7 mouse cellular contexts compared by ENCODE assay signal in genomic region chr16:22545016-22545561, GRCm38 (mm10).
DNase-seq lines count a peak whose midpoint lies in the region; ATAC-seq and TF ChIP-seq lines count a peak whose summit lies in the region.

No protein-coding gene starts in this region.

- no peak for TF ChIP-seq CTCF in bone marrow, adult 2 months (IDR thresholded peaks at IDR 0.05; ENCODE audit: control insufficient read depth, insufficient read depth, low read length)
- no peak for TF ChIP-seq CTCF in midbrain, postnatal 0 days (IDR thresholded peaks at IDR 0.05)

- peak; percentile 81 for DNase-seq in left cerebral cortex, adult 11 months (ENCODE audit: low spot score)
- no peak for DNase-seq in left cerebral cortex, postnatal 4 days
- peak; percentile 80 to 87 for DNase-seq in frontal cortex, adult 2 months (ENCODE audit: extremely low spot score in 1 of 2, low spot score in 1 of 2)
- DNase-seq in midbrain, postnatal 0 days (ENCODE audit: low spot score) = peak; percentile 80

- H3K9ac ChIP-seq in intestine, embryonic 15.5 days = no peak overlapping the region
- H3K9ac ChIP-seq in midbrain, postnatal 0 days (replicated peaks; ENCODE audit: low read length, poor library complexity, severe bottlenecking) = no peak overlapping the region

- no peak overlapping the region for H3K4me3 ChIP-seq in bone marrow, adult 2 months (replicated peaks; ENCODE audit: control insufficient read depth, low read depth, low read length)
- no peak overlapping the region for H3K4me3 ChIP-seq in intestine, embryonic 15.5 days (replicated peaks)
- no peak overlapping the region for H3K4me3 ChIP-seq in midbrain, postnatal 0 days (ENCODE audit: low read depth, low read length)

- H3K9me3 ChIP-seq in intestine, embryonic 15.5 days = no peaks in the 10 kb centered on the region
- no peaks in the 10 kb centered on the region for H3K9me3 ChIP-seq in midbrain, postnatal 0 days (ENCODE audit: low read length)

- no peak overlapping the region for H3K4me2 ChIP-seq in intestine, embryonic 15.5 days (replicated peaks)
- H3K4me2 ChIP-seq in midbrain, postnatal 0 days (ENCODE audit: low read depth, low read length, poor library complexity, severe bottlenecking) = no peak overlapping the region

- 0 out of 2 replicates have a peak, but pooled peaks have one; percentile 24 for ATAC-seq in intestine, embryonic 15.5 days
- ATAC-seq in midbrain, postnatal 0 days (ENCODE audit: low FRiP score) = peak; percentile 38; the same call in 1 of the 2 replicates
- ATAC-seq in activated CD4-positive, CD25-positive, alpha-beta regulatory T cell, adult 4 months = no peak

- H3K27me3 ChIP-seq in intestine, embryonic 15.5 days (replicated peaks) = no peaks in the 10 kb centered on the region
- H3K27me3 ChIP-seq in midbrain, postnatal 0 days (ENCODE audit: insufficient read depth, low read length) = no peaks in the 10 kb centered on the region; the same call in 1 of the 2 replicates

- 9% methylated on average over 3 of the region's 3 CpGs for WGBS in bone marrow, adult 2 months
- 11% methylated on average over 3 of the region's 3 CpGs for WGBS in intestine, embryonic 15.5 days
- 22% methylated on average over 3 of the region's 3 CpGs for WGBS in midbrain, postnatal 0 days

- intact Hi-C loops in left cerebral cortex, postnatal 4 days (cut with DNase I) = loop anchor here (5.0 kb wide), 1 partner anchor 108 kb away; the partner anchor contains the start of gene Etv5

- H3K4me1 ChIP-seq in bone marrow, adult 2 months (ENCODE audit: control insufficient read depth, insufficient read depth, low read length) = peaks cover 4% of the 10 kb centered on the region
- H3K4me1 ChIP-seq in intestine, embryonic 15.5 days (replicated peaks) = peaks cover 14% of the 10 kb centered on the region
- peaks cover 7% of the 10 kb centered on the region; the same call in 1 of the 2 replicates for H3K4me1 ChIP-seq in midbrain, postnatal 0 days (ENCODE audit: insufficient read depth, low read length)

- TF ChIP-seq POLR2A in bone marrow, adult 2 months (IDR thresholded peaks at IDR 0.05; ENCODE audit: borderline replicate concordance, control insufficient read depth, low read depth, low read length) = no peak

- peak overlapping the region; percentile 76; the same call in 1 of the 2 replicates for H3K27ac ChIP-seq in bone marrow, adult 2 months (ENCODE audit: control insufficient read depth, insufficient read depth, low read depth, low read length, poor library complexity)
- peak overlapping the region; percentile 19 for H3K27ac ChIP-seq in intestine, embryonic 15.5 days
- H3K27ac ChIP-seq in midbrain, postnatal 0 days (ENCODE audit: low read depth, low read length) = peak overlapping the region; percentile 74

- H3K36me3 ChIP-seq in intestine, embryonic 15.5 days = no peaks in the 10 kb centered on the region
- H3K36me3 ChIP-seq in midbrain, postnatal 0 days (ENCODE audit: insufficient read depth, low read length) = no peaks in the 10 kb centered on the region

Comparison
In these comparisons a context has a peak if more than half of its experiments do, and no peak if none do; other contexts are left out.
1. H3K27ac ChIP-seq: peak in every context shown above with its lines; median percentile 76 in bone marrow, adult 2 months; 74 in midbrain, postnatal 0 days; 19 in intestine, embryonic 15.5 days.